Mouse (Mus musculus) ZHBTc4 (cell line): ENCODE results near the gene Mrpl52.

Experiments
- DNase-seq: peaks from one replicate; pipeline ENCODE4 v3.0.0-alpha.2; 2011; ENCODE audit warnings: low read depth, low spot score

The Mrpl52 gene

GRCm38 (mm10) chr14:54432837-54433830, 6.4 kb downstream of the Mrpl52 start:
- DNase-seq: no peak

GRCm38 (mm10) chr14:54433941-54434531, 7.3 kb downstream of the Mrpl52 start:
- no peak for DNase-seq

GRCm38 (mm10) chr14:54435194-54435918, 8.6 kb downstream of the Mrpl52 start:
- no peak for DNase-seq

GRCm38 (mm10) chr14:54439155-54439554, 12.4 kb downstream of the Mrpl52 start:
- no peak for DNase-seq

- DNase-seq: no peak
These were observed 12.9 kb downstream of the Mrpl52 start for GRCm38 (mm10) chr14:54439610-54440009.

- no peak for DNase-seq
These were observed 13.8 kb downstream of the Mrpl52 start for GRCm38 (mm10) chr14:54440538-54440937.

GRCm38 (mm10) chr14:54441365-54441764, 14.7 kb downstream of the Mrpl52 start:
- DNase-seq: peak; percentile 72

GRCm38 (mm10) chr14:54442548-54442947, 15.8 kb downstream of the Mrpl52 start:
- DNase-seq: no peak

GRCm38 (mm10) chr14:54443196-54443595, 16.5 kb downstream of the Mrpl52 start:
- DNase-seq: no peak

- DNase-seq: no peak
These were observed 17.3 kb downstream of the Mrpl52 start for GRCm38 (mm10) chr14:54443712-54444618.

- DNase-seq: no peak
These were observed 18.8 kb downstream of the Mrpl52 start for GRCm38 (mm10) chr14:54445476-54445875.

GRCm38 (mm10) chr14:54453566-54453965, 26.9 kb downstream of the Mrpl52 start:
- DNase-seq: no peak

GRCm38 (mm10) chr14:54454669-54455528, 28.2 kb downstream of the Mrpl52 start:
- no peak for DNase-seq

- no peak for DNase-seq
These were observed 31.3 kb downstream of the Mrpl52 start for GRCm38 (mm10) chr14:54457907-54458569.

- no peak for DNase-seq
These were observed 35.4 kb downstream of the Mrpl52 start for GRCm38 (mm10) chr14:54462146-54462545.

- DNase-seq: no peak
These were observed 36.6 kb downstream of the Mrpl52 start for GRCm38 (mm10) chr14:54463108-54463958.

- peak; percentile 93 for DNase-seq
These were observed 37.2 kb downstream of the Mrpl52 start, which contains the start of gene Lrp10 for GRCm38 (mm10) chr14:54463959-54464292. Lrp10 (plus strand) TSS chr14:54464137.

- peak; percentile 93 for DNase-seq
These were observed 37.7 kb downstream of the Mrpl52 start for GRCm38 (mm10) chr14:54464293-54465005.
